Mouse (Mus musculus) liver, adult (tissue): ENCODE results near the gene Cryba4.

Source experiments
- GATA4 ChIP-seq: IDR thresholded peaks from 2 replicates; pipeline ENCODE4 v1.6.1; 2014; ENCODE audit warnings: mild to moderate bottlenecking, low read length; ENCODE audit not compliant: insufficient replicate concordance

Gene Cryba4

DNA sequence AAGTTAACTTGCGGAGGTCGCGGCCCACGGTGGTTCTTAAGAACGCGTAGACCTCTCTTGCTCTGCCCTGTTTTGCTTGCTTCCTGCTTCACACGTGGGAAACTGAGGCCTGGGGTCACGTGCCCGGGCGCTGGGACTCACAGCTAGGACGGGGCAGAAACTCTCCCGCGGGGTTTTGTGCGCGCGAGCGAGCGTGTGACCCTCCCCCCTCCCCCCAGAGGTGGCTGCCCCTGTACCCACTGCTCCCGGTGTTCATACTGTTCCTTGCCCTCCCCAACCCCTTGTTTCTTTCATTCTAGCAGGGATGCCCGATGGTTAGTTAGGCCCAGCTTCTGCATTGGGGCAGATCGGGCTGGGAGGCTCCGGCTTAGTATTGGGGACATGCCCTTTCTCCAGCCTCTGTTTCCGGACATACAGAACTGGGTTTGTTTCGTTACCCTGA is 24.6 kb upstream of the Cryba4 start:
- no peak for TF ChIP-seq GATA4

- TF ChIP-seq GATA4 = peak; percentile 76; the same call in 1 of the 2 replicates
These were observed 24.1 kb upstream of the Cryba4 start, which contains the start of gene Tpst2 for GRCm38 (mm10) chr5:112276267-112276873. Tpst2 (plus strand) TSS chr5:112276691.

GRCm38 (mm10) chr5:112275021-112275804 is 22.9 kb upstream of the Cryba4 start:
- no peak for TF ChIP-seq GATA4

GRCm38 (mm10) chr5:112273746-112274463 is 21.6 kb upstream of the Cryba4 start:
- TF ChIP-seq GATA4 = no peak

DNA sequence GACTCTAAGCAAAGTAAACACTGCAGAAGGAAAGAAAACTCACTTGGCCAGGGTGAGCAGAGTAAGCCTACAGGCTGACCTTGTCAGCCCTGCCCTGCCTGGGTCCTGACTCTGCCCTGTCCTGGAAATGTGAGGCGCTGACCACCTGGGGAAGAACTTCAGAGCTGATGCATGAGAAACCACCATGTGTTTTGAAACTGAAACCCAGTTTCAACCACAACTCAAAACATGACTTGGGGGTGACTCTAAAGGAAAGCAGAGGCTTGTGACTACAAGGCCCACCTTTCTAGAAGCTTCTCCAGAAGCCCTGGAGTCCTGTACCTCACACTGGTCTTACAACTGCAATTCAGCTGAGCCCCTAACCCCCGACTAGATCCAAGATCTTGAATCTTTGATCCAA is 20.6 kb upstream of the Cryba4 start:
- TF ChIP-seq GATA4 = no peak

GRCm38 (mm10) chr5:112270764-112271541 is 18.6 kb upstream of the Cryba4 start:
- no peak for TF ChIP-seq GATA4

DNA sequence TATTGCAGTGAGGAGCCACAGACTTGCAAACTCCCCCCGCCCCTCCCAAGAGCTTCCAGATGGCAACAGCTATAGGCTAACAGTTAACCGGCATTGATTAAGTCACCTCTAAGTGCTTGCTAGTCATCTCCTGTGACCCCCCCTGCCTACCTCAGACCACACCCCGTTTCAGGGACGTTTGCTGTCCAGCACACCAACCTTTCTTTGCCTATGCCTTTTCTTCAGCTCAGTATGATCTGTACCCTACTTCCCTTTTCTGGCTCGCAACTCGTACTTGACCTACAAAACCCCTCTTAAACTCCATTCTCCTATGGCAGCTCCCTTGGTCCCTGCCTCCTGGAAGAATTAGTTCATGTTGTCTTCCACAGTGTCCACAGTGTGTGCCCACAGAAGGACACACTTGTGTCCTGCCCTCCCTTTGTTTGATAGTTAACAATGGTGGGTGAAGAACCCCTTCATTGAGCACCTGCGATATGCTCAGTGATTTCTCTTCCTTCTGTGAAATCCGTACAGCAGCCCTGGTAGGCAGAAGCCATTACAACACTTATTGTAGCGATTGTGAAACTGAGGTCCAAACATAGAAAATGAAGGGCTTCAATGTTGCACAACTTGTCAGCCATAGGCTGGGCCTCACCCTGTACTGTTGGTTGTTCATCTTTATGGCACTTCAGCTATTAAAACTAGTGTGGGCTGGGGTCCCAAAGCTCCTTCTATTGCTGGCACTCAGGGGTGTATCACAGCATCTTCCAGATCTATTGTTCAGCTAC is 13.9 kb upstream of the Cryba4 start:
- TF ChIP-seq GATA4 = no peak

DNA sequence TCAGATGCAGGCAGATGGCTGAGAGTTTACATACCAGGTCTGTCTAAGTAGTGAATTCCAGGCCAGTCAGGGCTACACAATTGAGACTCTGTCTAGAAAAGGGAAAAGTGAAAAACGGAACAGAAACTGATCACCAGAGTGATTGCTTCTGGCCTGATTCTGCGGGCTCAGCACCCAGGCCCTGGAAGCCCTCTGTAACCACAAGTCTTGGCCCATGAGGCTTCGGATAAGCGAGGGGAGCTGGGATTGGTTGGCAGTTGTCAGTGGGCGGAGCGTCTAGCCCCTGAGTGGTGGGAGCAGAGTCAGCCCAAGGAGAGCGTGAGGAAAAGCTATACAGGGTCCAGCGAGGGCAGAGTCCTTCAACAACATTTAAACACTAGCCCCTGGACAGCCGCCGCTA is 13.2 kb upstream of the Cryba4 start:
- no peak for TF ChIP-seq GATA4

- TF ChIP-seq GATA4 = no peak
These were observed 12.8 kb upstream of the Cryba4 start for GRCm38 (mm10) chr5:112265110-112265509.

DNA sequence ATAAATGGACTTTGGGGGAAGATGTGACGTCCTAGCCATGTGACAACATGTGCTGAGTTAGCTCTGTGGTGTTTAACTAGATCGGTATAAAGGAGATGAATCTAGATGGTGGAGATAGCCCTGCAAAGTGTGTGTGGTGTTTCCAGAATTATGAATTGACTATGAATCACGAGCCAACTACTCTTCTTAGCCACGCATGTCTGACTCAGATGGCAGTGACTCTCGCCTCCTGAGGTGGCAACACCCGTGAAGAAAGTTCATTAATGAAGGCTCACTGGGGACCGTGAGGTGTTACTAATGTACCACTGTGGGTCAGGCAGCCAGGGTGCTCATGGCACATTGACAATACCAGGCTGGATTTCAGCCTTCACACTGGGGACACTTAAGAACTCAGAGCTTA is 11.8 kb upstream of the Cryba4 start:
- TF ChIP-seq GATA4 = no peak

- no peak for TF ChIP-seq GATA4
These were observed 8.5 kb upstream of the Cryba4 start for GRCm38 (mm10) chr5:112260818-112261217.

GRCm38 (mm10) chr5:112259862-112260650 is 7.7 kb upstream of the Cryba4 start:
- TF ChIP-seq GATA4 = no peak

DNA sequence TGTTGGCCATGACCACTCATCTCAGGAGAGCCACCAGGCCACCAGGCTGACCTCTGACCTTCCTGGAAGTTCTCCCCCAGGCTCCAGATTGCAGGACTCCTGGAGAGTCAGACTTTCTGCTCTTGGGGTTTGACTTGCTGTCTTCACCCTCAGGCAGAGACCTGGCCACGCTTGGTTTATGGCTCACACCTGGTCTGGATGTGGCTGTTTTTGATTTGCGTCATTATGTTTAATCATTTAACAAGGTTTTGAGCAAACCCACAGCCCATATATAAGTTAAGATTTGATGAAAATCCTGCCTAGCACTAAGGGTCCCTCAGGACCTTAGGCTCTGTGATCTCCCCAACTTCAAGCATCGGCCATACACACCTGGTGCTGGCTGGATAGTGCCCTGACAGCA is 5.6 kb upstream of the Cryba4 start:
- no peak for TF ChIP-seq GATA4

DNA sequence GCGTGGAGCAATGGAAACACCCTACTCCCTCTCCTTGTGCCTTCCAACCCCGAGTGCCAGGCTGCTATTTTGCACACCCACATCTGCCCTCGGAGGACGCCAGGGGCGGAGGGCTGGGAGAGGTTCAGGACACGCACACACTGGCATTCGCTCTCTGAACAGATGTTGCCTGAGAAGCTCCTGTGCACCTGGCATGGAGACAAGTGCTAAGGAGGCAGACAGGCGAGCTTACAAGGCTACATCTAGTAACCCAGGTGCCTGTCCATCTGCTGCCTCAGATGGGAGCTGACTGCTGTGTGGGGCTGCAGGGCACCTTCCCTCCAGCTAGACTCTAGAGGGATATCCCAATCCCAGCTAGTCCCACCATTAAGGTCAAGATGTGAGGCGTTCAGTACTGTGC is 4.1 kb upstream of the Cryba4 start:
- TF ChIP-seq GATA4 = no peak

DNA sequence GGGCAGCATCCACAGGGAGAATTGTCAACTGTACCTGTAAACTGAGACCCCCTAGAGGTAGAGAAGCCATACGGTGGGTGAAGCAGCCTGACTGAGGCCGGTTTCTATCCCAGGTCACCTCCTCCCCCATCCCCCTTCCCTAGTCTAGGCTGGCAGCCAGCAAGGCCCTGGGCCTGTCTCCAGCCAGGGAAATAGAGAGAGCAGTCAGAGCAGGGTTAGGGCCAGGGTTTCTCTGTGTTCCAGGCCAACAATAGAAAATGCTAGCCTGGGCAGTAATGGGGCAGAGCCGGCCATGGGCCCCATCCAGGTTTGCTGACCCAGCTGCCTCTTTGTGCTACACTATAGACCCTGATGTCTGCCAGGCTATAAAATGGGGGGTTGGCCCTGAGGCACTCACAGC is 3.1 kb upstream of the Cryba4 start, which contains the start of gene Crybb1:
Gene Crybb1 (plus strand): TSS at position 390 of the 400 bp plus-strand sequence.
- TF ChIP-seq GATA4 = no peak
